Mouse (Mus musculus) heart, embryonic 12.5 days (tissue): ENCODE results near the gene Kdf1. TPM values are rescaled to one million over a fixed set of nuclear protein-coding genes. Genes with fewer than 3 reads are reported as not detected.
A peak's percentile ranks its signal among the peaks of the same experiment; 100 is the strongest.

ENCODE experiments used
- ATAC-seq: fragments of 200-750 bp; cut with Nextera tagmentation; 2 replicates; pipeline ENCODE4 v1.8.0; 2017; ENCODE audit warnings: moderate TSS enrichment, moderate library complexity; ENCODE audit not compliant: insufficient number of reproducible peaks, low FRiP score
- H3K27ac ChIP-seq: fragments of 300-500 bp; sonication (generic); 2 replicates; pipeline ENCODE4 v1.5.1; 2016; ENCODE audit warnings: mild to moderate bottlenecking, moderate library complexity; ENCODE audit not compliant: poor library complexity, severe bottlenecking
- H3K27me3 ChIP-seq: fragments of 300-500 bp; sonication (generic); replicated peaks from 2 replicates; pipeline ENCODE4 v1.6.1; 2016; ENCODE audit warnings: mild to moderate bottlenecking, moderate library complexity
- H3K36me3 ChIP-seq: fragments of 300-500 bp; sonication (generic); 2 replicates; pipeline ENCODE4 v1.6.1; 2016; ENCODE audit warnings: mild to moderate bottlenecking, moderate library complexity
- H3K4me1 ChIP-seq: fragments of 300-500 bp; sonication (generic); replicated peaks from 2 replicates; pipeline ENCODE4 v1.6.1; 2016; ENCODE audit warnings: mild to moderate bottlenecking
- H3K4me2 ChIP-seq: fragments of 300-500 bp; sonication (generic); 2 replicates; pipeline ENCODE4 v1.6.1; 2016; ENCODE audit warnings: mild to moderate bottlenecking, moderate library complexity
- H3K4me3 ChIP-seq: fragments of 300-500 bp; sonication (generic); 2 replicates; pipeline ENCODE4 v1.5.1; 2016; ENCODE audit warnings: mild to moderate bottlenecking
- H3K9ac ChIP-seq: fragments of 300-500 bp; sonication (generic); 2 replicates; pipeline ENCODE4 v1.6.1; 2016; ENCODE audit warnings: mild to moderate bottlenecking, moderate library complexity
- H3K9me3 ChIP-seq: fragments of 300-500 bp; sonication (generic); replicated peaks from 2 replicates; pipeline ENCODE4 v1.6.1; 2016; ENCODE audit warnings: mild to moderate bottlenecking, moderate library complexity
- WGBS: fragments of 180-500 bp; shearing (Covaris S2); methylation state at CpG from one replicate; pipeline ENCODE4 v1.1.7; 2016; 5-methylcytosine and 5-hydroxymethylcytosine counted together
- polyA plus RNA-seq: library from polyadenylated mRNA; unstranded; fragments of >200 nt; fragmentation: Nextera tagmentation; extraction: Ambion mirVana; gene quantifications from 2 replicates; pipeline ENCODE4 v1.2.1, GENCODE M21; 2016

Kdf1 gene
- polyA plus RNA-seq, 1 experiment from 2014 or later, result 0.42 TPM

DNA sequence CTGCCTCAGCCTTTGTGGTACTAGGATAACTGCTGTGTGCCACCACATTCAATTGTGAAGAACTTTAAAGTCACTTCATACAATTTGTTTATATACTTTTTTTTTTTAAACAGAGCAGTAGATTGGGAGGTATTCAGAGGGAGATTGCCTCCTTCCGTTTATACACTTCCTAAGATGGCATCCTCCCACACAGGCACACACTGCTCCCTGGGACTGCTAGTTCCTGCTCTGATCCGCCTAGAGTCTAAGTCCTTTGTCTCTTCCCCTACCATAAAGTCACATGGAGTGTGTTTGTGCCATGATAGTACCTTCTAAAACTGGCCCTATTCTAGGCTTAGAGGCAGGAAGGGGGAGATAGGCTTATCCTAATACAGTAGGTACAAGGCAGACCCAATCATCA, 2.7 kb downstream of the Kdf1 start:
- Histone ChIP-seq H3K9me3 (no peaks in the 10 kb centered on the region; the same call in 1 of the 2 replicates), H3K4me1 (peaks cover 9% of the 10 kb centered on the region), H3K27ac (no peak overlapping the region), H3K4me2 (no peak overlapping the region), H3K4me3 (no peak overlapping the region), H3K36me3 (no peaks in the 10 kb centered on the region), H3K27me3 (peaks cover 50% of the 10 kb centered on the region), H3K9ac (no peak overlapping the region)
- WGBS, result 47% methylated on average over 2 of the region's 2 CpGs
- no peak for ATAC-seq

DNA sequence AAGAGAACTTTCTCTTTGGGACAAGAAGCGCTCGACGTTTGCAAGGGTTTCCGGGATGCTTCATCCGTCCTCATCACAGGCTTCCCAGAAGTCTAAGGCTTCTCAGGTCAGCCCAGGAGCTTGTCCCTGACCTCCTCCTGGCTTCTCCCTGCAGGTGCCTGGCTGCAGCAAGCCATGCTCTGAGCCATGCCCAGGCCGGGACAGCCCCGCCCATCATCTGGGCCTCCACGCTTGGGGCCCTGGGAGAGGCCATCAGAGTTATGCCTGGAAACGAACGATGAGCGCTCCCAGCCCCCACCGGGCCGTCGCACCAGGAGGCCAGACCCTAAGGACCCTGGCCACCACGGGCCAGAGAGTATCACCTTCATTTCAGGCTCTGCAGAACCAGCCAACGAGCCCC, 9.0 kb downstream of the Kdf1 start:
- no peaks in the 10 kb centered on the region for H3K27me3 ChIP-seq
- H3K4me3 ChIP-seq, result no peak overlapping the region
- ATAC-seq, result no peak
- H3K9ac ChIP-seq, result 0 out of 2 replicates have a peak overlapping the region, but pooled peaks have one; percentile 5
- H3K27ac ChIP-seq, result no peak overlapping the region
- H3K4me1 ChIP-seq, result 0 out of 2 replicates have a peak, but pooled peaks cover 5% of the 10 kb centered on the region
- H3K9me3 ChIP-seq, result no peaks in the 10 kb centered on the region; the same call in 1 of the 2 replicates
- no peak overlapping the region for H3K4me2 ChIP-seq
- WGBS, result 64% methylated on average over 16 of the region's 16 CpGs
- H3K36me3 ChIP-seq, result peaks cover 49% of the 10 kb centered on the region

GRCm38 (mm10) chr4:133532777-133533176, 14.0 kb downstream of the Kdf1 start:
- H3K4me1 ChIP-seq, result 0 out of 2 replicates have a peak, but pooled peaks cover 4% of the 10 kb centered on the region
- H3K4me3 ChIP-seq, result no peak overlapping the region
- WGBS, result 83% methylated on average over 3 of the region's 3 CpGs
- H3K4me2 ChIP-seq, result no peak overlapping the region
- no peaks in the 10 kb centered on the region for H3K27me3 ChIP-seq
- ATAC-seq, result no peak
- no peak overlapping the region for H3K27ac ChIP-seq
- no peaks in the 10 kb centered on the region for H3K9me3 ChIP-seq
- H3K9ac ChIP-seq, result no peak overlapping the region
- peaks cover 98% of the 10 kb centered on the region for H3K36me3 ChIP-seq

DNA sequence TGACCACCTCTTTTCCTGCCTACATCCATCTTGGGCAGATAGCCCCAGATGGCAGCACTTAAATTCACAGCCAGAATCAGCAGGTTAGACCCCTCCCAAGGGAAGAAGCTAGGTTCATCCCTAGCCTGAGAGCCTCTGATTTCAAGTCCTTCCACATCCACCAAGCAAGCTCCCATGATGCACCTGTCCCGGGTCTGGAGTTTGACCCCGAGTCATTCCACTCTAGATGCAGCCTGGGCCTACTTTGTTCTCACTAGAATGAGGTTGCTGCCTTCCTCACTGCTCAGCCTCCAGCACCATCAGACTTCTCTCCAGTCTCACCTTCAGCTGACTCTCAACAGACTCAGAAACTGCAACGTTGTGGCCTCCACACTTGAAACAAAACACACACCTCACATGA, 17.3 kb downstream of the Kdf1 start:
- H3K9me3 ChIP-seq, result no peaks in the 10 kb centered on the region
- no peak overlapping the region for H3K27ac ChIP-seq
- no peaks in the 10 kb centered on the region for H3K4me1 ChIP-seq
- H3K9ac ChIP-seq, result no peak overlapping the region
- no peak overlapping the region for H3K4me2 ChIP-seq
- 80% methylated on average over 3 of the region's 3 CpGs for WGBS
- H3K27me3 ChIP-seq, result no peaks in the 10 kb centered on the region
- no peak for ATAC-seq
- peaks cover 99% of the 10 kb centered on the region for H3K36me3 ChIP-seq
- no peak overlapping the region for H3K4me3 ChIP-seq

- ATAC-seq, result no peak
- no peak overlapping the region for H3K27ac ChIP-seq
- no peak overlapping the region for H3K4me3 ChIP-seq
- no peaks in the 10 kb centered on the region for H3K4me1 ChIP-seq
- no peaks in the 10 kb centered on the region for H3K27me3 ChIP-seq
- H3K9me3 ChIP-seq, result no peaks in the 10 kb centered on the region
- peaks cover 99% of the 10 kb centered on the region for H3K36me3 ChIP-seq
- H3K9ac ChIP-seq, result no peak overlapping the region
- H3K4me2 ChIP-seq, result no peak overlapping the region
- 88% methylated on average over 5 of the region's 5 CpGs for WGBS
Measured at GRCm38 (mm10) chr4:133536652-133537051, 17.9 kb downstream of the Kdf1 start.

DNA sequence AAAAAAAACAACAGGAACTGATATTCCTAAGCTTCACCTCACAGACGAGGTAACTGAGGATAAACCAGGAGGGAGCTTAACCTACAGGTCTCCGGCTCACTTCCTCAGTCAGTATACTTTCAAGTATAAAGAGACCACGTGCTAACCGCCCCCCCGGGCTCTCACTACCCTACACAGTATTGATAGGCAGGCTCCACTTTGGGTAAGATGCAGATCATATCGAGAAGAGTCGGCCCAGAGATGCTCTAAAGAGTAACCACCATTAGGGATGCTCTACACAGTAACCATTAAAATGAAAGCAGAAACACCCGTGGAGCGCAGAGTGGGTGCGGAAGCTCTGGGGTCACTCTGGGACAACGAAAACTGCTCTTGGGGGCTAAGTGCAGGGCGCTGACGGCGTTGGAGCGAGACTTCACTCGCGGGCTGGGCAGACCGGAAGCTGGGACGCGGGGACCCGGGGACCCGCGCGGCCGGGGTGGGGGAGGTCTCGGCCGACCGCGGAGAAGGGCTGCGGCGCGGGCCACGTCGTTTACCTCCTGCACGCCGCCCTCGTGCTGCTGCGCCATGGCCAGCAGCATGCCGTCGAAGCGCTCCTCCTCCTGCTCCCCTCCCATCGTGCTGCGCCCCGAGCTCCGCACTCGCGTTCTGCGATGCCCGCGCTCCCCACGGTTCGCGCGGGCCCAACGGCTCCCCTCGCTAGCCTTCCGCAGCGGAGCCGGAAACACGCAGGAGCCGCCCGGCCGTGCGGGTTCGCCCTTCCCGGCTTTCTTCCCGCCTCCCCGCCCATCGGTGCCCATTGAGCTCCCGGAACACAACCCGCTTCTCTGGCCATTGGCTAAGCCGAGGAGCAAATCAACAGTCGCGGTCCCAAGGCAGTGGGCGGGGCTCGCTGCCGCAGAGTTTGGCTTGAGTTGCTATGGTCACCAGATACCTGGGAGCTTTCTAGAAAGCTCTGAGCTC, 26.8 kb downstream of the Kdf1 start, which contains the start of gene Nudc:
TSS of gene Nudc (minus strand) at position 725 of the 960 bp plus-strand sequence.
- WGBS, result under 1% methylated on average over 76 of the region's 77 CpGs
- peak within 1 kb of the TSS; percentile 91 for H3K4me2 ChIP-seq

GRCm38 (mm10) chr4:133552029-133552428, 33.3 kb downstream of the Kdf1 start:
- H3K4me3 ChIP-seq, result no peak overlapping the region
- 90% methylated on average over 1 of the region's 1 CpGs for WGBS
- H3K27ac ChIP-seq, result no peak overlapping the region
- H3K9me3 ChIP-seq, result peaks cover 4% of the 10 kb centered on the region; the same call in 1 of the 2 replicates
- no peak overlapping the region for H3K4me2 ChIP-seq
- peaks cover 6% of the 10 kb centered on the region; the same call in 1 of the 2 replicates for H3K27me3 ChIP-seq
- H3K4me1 ChIP-seq, result peaks cover 22% of the 10 kb centered on the region
- peaks cover 9% of the 10 kb centered on the region for H3K36me3 ChIP-seq
- H3K9ac ChIP-seq, result no peak overlapping the region
- ATAC-seq, result no peak

More for the DNA sequence above, 26.8 kb downstream of the Kdf1 start, which contains the start of gene Nudc:
- Histone ChIP-seq H3K4me3 (peak within 1 kb of the TSS; percentile 93), H3K9me3 (peaks cover 4% of the 10 kb centered on the region; the same call in 1 of the 2 replicates), H3K9ac (peak within 1 kb of the TSS; percentile 93), H3K4me1 (peaks cover 18% of the 10 kb centered on the region), H3K36me3 (peaks cover 29% of the 10 kb centered on the region), H3K27ac (peak within 1 kb of the TSS; percentile 50; the same call in 1 of the 2 replicates), H3K27me3 (no peaks in the 10 kb centered on the region)
- ATAC-seq, result peak; percentile 96

- peaks cover 22% of the 10 kb centered on the region for H3K4me1 ChIP-seq
- WGBS, result 46% methylated on average over 10 of the region's 10 CpGs
- H3K4me3 ChIP-seq, result peak within 1 kb of the TSS; percentile 43
- H3K9ac ChIP-seq, result peak within 1 kb of the TSS; percentile 52
- peak within 1 kb of the TSS; percentile 76 for H3K4me2 ChIP-seq
- peaks cover 9% of the 10 kb centered on the region for H3K36me3 ChIP-seq
- H3K27me3 ChIP-seq, result peaks cover 6% of the 10 kb centered on the region; the same call in 1 of the 2 replicates
- ATAC-seq, result peak; percentile 51; the same call in 1 of the 2 replicates
- H3K27ac ChIP-seq, result peak within 1 kb of the TSS; percentile 83
- peaks cover 4% of the 10 kb centered on the region; the same call in 1 of the 2 replicates for H3K9me3 ChIP-seq
Measured at GRCm38 (mm10) chr4:133552768-133553447, 34.1 kb downstream of the Kdf1 start, which contains the start of gene Nr0b2. Gene Nr0b2 (plus strand): TSS chr4:133553376.

- peaks cover 22% of the 10 kb centered on the region for H3K4me1 ChIP-seq
- ATAC-seq, result no peak; the same call in none of the 2 replicates
- H3K4me2 ChIP-seq, result peak overlapping the region; percentile 76
- WGBS, result 58% methylated on average over 19 of the region's 19 CpGs
- peaks cover 6% of the 10 kb centered on the region; the same call in 1 of the 2 replicates for H3K27me3 ChIP-seq
- H3K9ac ChIP-seq, result peak overlapping the region; percentile 52
- H3K9me3 ChIP-seq, result no peaks in the 10 kb centered on the region
- peak overlapping the region; percentile 43 for H3K4me3 ChIP-seq
- peak overlapping the region; percentile 83 for H3K27ac ChIP-seq
- peaks cover 9% of the 10 kb centered on the region for H3K36me3 ChIP-seq
Measured at GRCm38 (mm10) chr4:133553448-133554330, 34.9 kb downstream of the Kdf1 start.

GRCm38 (mm10) chr4:133557041-133557717, 38.4 kb downstream of the Kdf1 start:
- peaks cover 6% of the 10 kb centered on the region; the same call in 1 of the 2 replicates for H3K27me3 ChIP-seq
- no peak overlapping the region for H3K4me2 ChIP-seq
- no peak overlapping the region for H3K4me3 ChIP-seq
- WGBS, result 51% methylated on average over 10 of the region's 10 CpGs
- no peaks in the 10 kb centered on the region for H3K9me3 ChIP-seq
- no peak for ATAC-seq
- no peak overlapping the region for H3K27ac ChIP-seq
- no peak overlapping the region for H3K9ac ChIP-seq
- H3K4me1 ChIP-seq, result peaks cover 22% of the 10 kb centered on the region
- peaks cover 9% of the 10 kb centered on the region for H3K36me3 ChIP-seq
